Mouse (Mus musculus) liver, postnatal 0 days (tissue): ENCODE data around the gene Hmgcs1. TPM values are rescaled to one million over a fixed set of nuclear protein-coding genes. Genes with fewer than 3 reads are reported as not detected.
"Not testable (repeated sequence)": the region's sequence is repeated elsewhere in the genome, so short reads cannot be mapped to it uniquely, and the experiment has no call there.

Experiments
- ATAC-seq: fragments of 200-750 bp; cut with Nextera tagmentation; 2 replicates; pipeline ENCODE4 v1.8.0; 2017; ENCODE audit warnings: mild to moderate bottlenecking, moderate library complexity
- DNase-seq: peaks from one replicate; pipeline ENCODE4 v3.0.0-alpha.2; 2016
- H3K27ac ChIP-seq: fragments of 300-500 bp; sonication (generic); 2 replicates; pipeline ENCODE4 v1.5.1; 2014; ENCODE audit warnings: antibody characterized with exemption, moderate library complexity, mild to moderate bottlenecking, low read depth
- H3K27me3 ChIP-seq: fragments of 300-500 bp; sonication (generic); 2 replicates; pipeline ENCODE4 v1.6.1; 2014; ENCODE audit warnings: low read length, control low read depth, mixed read lengths; ENCODE audit not compliant: insufficient read depth
- H3K36me3 ChIP-seq: fragments of 300-500 bp; sonication (generic); replicated peaks from 2 replicates; pipeline ENCODE4 v1.6.1; 2014; ENCODE audit warnings: mild to moderate bottlenecking, control low read depth, low read length, moderate library complexity, mixed read lengths; ENCODE audit not compliant: insufficient read depth
- H3K4me1 ChIP-seq: fragments of 300-500 bp; sonication (generic); 2 replicates; pipeline ENCODE4 v1.6.1; 2014; ENCODE audit warnings: antibody characterized with exemption, mild to moderate bottlenecking, control low read depth; ENCODE audit not compliant: insufficient read depth
- H3K4me2 ChIP-seq: fragments of 300-500 bp; sonication (generic); 2 replicates; pipeline ENCODE4 v1.6.1; 2014; ENCODE audit warnings: low read depth, mild to moderate bottlenecking, low read length, moderate library complexity, mixed read lengths
- H3K4me3 ChIP-seq: fragments of 300-500 bp; sonication (generic); 2 replicates; pipeline ENCODE4 v1.5.1; 2014; ENCODE audit warnings: low read depth, low read length
- H3K9ac ChIP-seq: fragments of 300-500 bp; sonication (generic); replicated peaks from 2 replicates; pipeline ENCODE4 v1.6.1; 2014; ENCODE audit warnings: mild to moderate bottlenecking, moderate library complexity
- H3K9me3 ChIP-seq: fragments of 300-500 bp; sonication (generic); 2 replicates; pipeline ENCODE4 v1.6.1; 2016; ENCODE audit warnings: mild to moderate bottlenecking, control low read depth, low read length, mixed read lengths
- CTCF ChIP-seq: sonication (generic); IDR thresholded peaks from 2 replicates; pipeline ENCODE4 v1.5.1; 2016; ENCODE audit warnings: antibody characterized with exemption, low read depth
- EP300 ChIP-seq: IDR thresholded peaks from 2 replicates; pipeline ENCODE4 v1.6.1; 2016; ENCODE audit warnings: antibody characterized with exemption, low read depth, mild to moderate bottlenecking
- WGBS: fragments of 180-500 bp; shearing (Covaris S2); extraction: QIAGEN DNeasy Blood & Tissue Kit; methylation state at CpG from one replicate; pipeline ENCODE4 v1.1.7; 2014; ENCODE audit not compliant: insufficient replicate concordance; 5-methylcytosine and 5-hydroxymethylcytosine counted together
- polyA plus RNA-seq: library from polyadenylated mRNA; unstranded; fragments of >200 nt; fragmentation: Nextera tagmentation; extraction: Ambion mirVana; gene quantifications from 2 replicates; pipeline ENCODE4 v1.2.1, GENCODE M21; 2015

Gene Hmgcs1
- polyA plus RNA-seq, 1 experiment from 2014 or later: 94.7 TPM

- ATAC-seq (no peak), DNase-seq (no peak)
- Histone ChIP-seq H3K4me1 (no peaks in the 10 kb centered on the region), H3K9ac (no peak overlapping the region), H3K9me3 (no peaks in the 10 kb centered on the region), H3K4me3 (no peak overlapping the region), H3K27ac (no peak overlapping the region), H3K27me3 (no peaks in the 10 kb centered on the region), H3K36me3 (no peaks in the 10 kb centered on the region), H3K4me2 (no peak overlapping the region)
- no peak for TF ChIP-seq CTCF
- TF ChIP-seq EP300: no peak
- 71% methylated on average over 1 of the region's 1 CpGs for WGBS
Measured at GRCm38 (mm10) chr13:119649699-119650046, 40.5 kb upstream of the Hmgcs1 start.

GRCm38 (mm10) chr13:119654734-119655133 is 35.4 kb upstream of the Hmgcs1 start:
- Histone ChIP-seq H3K4me2 (no peak overlapping the region), H3K4me1 (no peaks in the 10 kb centered on the region), H3K27ac (no peak overlapping the region), H3K36me3 (no peaks in the 10 kb centered on the region), H3K27me3 (no peaks in the 10 kb centered on the region), H3K9ac (no peak overlapping the region), H3K4me3 (no peak overlapping the region), H3K9me3 (no peaks in the 10 kb centered on the region)
- no peak for TF ChIP-seq EP300
- TF ChIP-seq CTCF: no peak
- WGBS: 81% methylated on average over 2 of the region's 2 CpGs
- DNase-seq (no peak), ATAC-seq (no peak)

GRCm38 (mm10) chr13:119656246-119656645 is 33.9 kb upstream of the Hmgcs1 start:
- no peak for ATAC-seq
- Histone ChIP-seq H3K27me3 (no peaks in the 10 kb centered on the region), H3K4me1 (no peaks in the 10 kb centered on the region)

GRCm38 (mm10) chr13:119656846-119657416 is 33.2 kb upstream of the Hmgcs1 start:
- no peak for ATAC-seq
- H3K4me2 ChIP-seq: no peak overlapping the region
- H3K36me3 ChIP-seq: no peaks in the 10 kb centered on the region
- no peak overlapping the region for H3K4me3 ChIP-seq
- WGBS: 67% methylated on average over 6 of the region's 6 CpGs
- no peak overlapping the region for H3K9ac ChIP-seq
- no peak for TF ChIP-seq EP300
- TF ChIP-seq CTCF: no peak
- H3K9me3 ChIP-seq: no peaks in the 10 kb centered on the region
- no peaks in the 10 kb centered on the region for H3K27me3 ChIP-seq
- H3K27ac ChIP-seq: no peak overlapping the region
- DNase-seq: no peak
- H3K4me1 ChIP-seq: no peaks in the 10 kb centered on the region

More at GRCm38 (mm10) chr13:119656246-119656645, 33.9 kb upstream of the Hmgcs1 start:
- no peak for TF ChIP-seq CTCF
- Histone ChIP-seq H3K4me3 (no peak overlapping the region), H3K4me2 (no peak overlapping the region), H3K36me3 (no peaks in the 10 kb centered on the region), H3K9me3 (no peaks in the 10 kb centered on the region), H3K9ac (no peak overlapping the region), H3K27ac (no peak overlapping the region)
- WGBS: 75% methylated on average over 2 of the region's 2 CpGs
- DNase-seq: no peak

- DNase-seq, H3K36me3 ChIP-seq, H3K9ac ChIP-seq, H3K27me3 ChIP-seq, H3K4me1 ChIP-seq, H3K4me2 ChIP-seq, H3K27ac ChIP-seq, H3K9me3 ChIP-seq, H3K4me3 ChIP-seq, ATAC-seq: not testable (repeated sequence)
- TF ChIP-seq CTCF: peak; percentile 13; the same call in 1 of the 2 replicates
- 72% methylated on average over 4 of the region's 9 CpGs for WGBS
Measured at GRCm38 (mm10) chr13:119661420-119661819, 28.8 kb upstream of the Hmgcs1 start.

GRCm38 (mm10) chr13:119678794-119679193 is 11.4 kb upstream of the Hmgcs1 start:
- no peak for DNase-seq
- H3K9me3 ChIP-seq: no peaks in the 10 kb centered on the region
- ATAC-seq: no peak
- no peak overlapping the region for H3K9ac ChIP-seq
- H3K36me3 ChIP-seq: no peaks in the 10 kb centered on the region
- no peak overlapping the region for H3K4me2 ChIP-seq
- H3K27ac ChIP-seq: no peak overlapping the region
- WGBS: 77% methylated on average over 8 of the region's 8 CpGs
- H3K4me3 ChIP-seq: no peak overlapping the region
- H3K4me1 ChIP-seq: no peaks in the 10 kb centered on the region
- TF ChIP-seq CTCF (no peak), EP300 (no peak)
- no peaks in the 10 kb centered on the region for H3K27me3 ChIP-seq

- no peak for ATAC-seq
- WGBS: 48% methylated on average over 2 of the region's 2 CpGs
- H3K9me3 ChIP-seq: no peaks in the 10 kb centered on the region
- H3K4me1 ChIP-seq: no peaks in the 10 kb centered on the region
- H3K4me3 ChIP-seq: no peak overlapping the region
- no peaks in the 10 kb centered on the region for H3K27me3 ChIP-seq
- H3K27ac ChIP-seq: no peak overlapping the region
- TF ChIP-seq EP300: no peak
- TF ChIP-seq CTCF: no peak
- H3K9ac ChIP-seq: no peak overlapping the region
- no peak for DNase-seq
- no peak overlapping the region for H3K4me2 ChIP-seq
- no peaks in the 10 kb centered on the region for H3K36me3 ChIP-seq
Measured at GRCm38 (mm10) chr13:119679721-119680120, 10.5 kb upstream of the Hmgcs1 start.
